ENCODE assay signal across 22 mouse cellular contexts in genomic region chr5:90647473-90647872, GRCm38 (mm10). TPM values are rescaled to one million over a fixed set of nuclear protein-coding genes. Genes with fewer than 3 reads are reported as not detected.
DNase-seq lines count a peak whose midpoint lies in the region; ATAC-seq lines count a peak whose summit lies in the region.
"Had no signal": no experiment of that assay in that cellular context is flagged by ENCODE, and none has a peak within 500 bp of the region (broad histone marks: within the 10 kb centered on the region; RNA-seq: fewer than 3 reads in every experiment).

No protein-coding gene starts in this region.

- no peak for ATAC-seq in midbrain, embryonic 11.5 days (ENCODE audit: low FRiP score)
- ATAC-seq in midbrain, embryonic 16.5 days = no peak
- ATAC-seq: CD4-positive, CD25-positive, alpha-beta regulatory T cell, adult 4 months; inflammation-experienced regulatory T-cells, adult 6 months had no signal

- H3K4me2 ChIP-seq in midbrain, embryonic 11.5 days = no peak overlapping the region
- H3K4me2 ChIP-seq in midbrain, embryonic 16.5 days (ENCODE audit: low read length) = no peak overlapping the region
- H3K4me2 ChIP-seq: embryonic facial prominence, embryonic 12.5 days; hindbrain, embryonic 12.5 days; liver, embryonic 15.5 days; lung, embryonic 15.5 days; neural tube, embryonic 15.5 days had no signal

- no peaks in the 10 kb centered on the region for H3K9me3 ChIP-seq in midbrain, embryonic 11.5 days (ENCODE audit: control insufficient read depth, low read length)
- H3K9me3 ChIP-seq in midbrain, embryonic 16.5 days (replicated peaks; ENCODE audit: control insufficient read depth, low read length, poor library complexity, severe bottlenecking) = no peaks in the 10 kb centered on the region
- H3K9me3 ChIP-seq: embryonic facial prominence, embryonic 12.5 days; hindbrain, embryonic 12.5 days; liver, embryonic 15.5 days; lung, embryonic 15.5 days; neural tube, embryonic 15.5 days had no signal

- H3K9ac ChIP-seq in midbrain, embryonic 11.5 days (ENCODE audit: low read length) = no peak overlapping the region
- H3K9ac ChIP-seq in midbrain, embryonic 16.5 days (ENCODE audit: low read depth, low read length) = no peak overlapping the region
- H3K9ac ChIP-seq: embryonic facial prominence, embryonic 12.5 days; hindbrain, embryonic 12.5 days; liver, embryonic 15.5 days; lung, embryonic 15.5 days; neural tube, embryonic 15.5 days had no signal

- H3K4me3 ChIP-seq in midbrain, embryonic 11.5 days (ENCODE audit: low read depth, low read length) = no peak overlapping the region
- H3K4me3 ChIP-seq in midbrain, embryonic 16.5 days (ENCODE audit: low read depth, low read length) = no peak overlapping the region
- H3K4me3 ChIP-seq: embryonic facial prominence, embryonic 12.5 days; heart, adult 2 months; hindbrain, embryonic 12.5 days; left cerebral cortex, adult 2 months; liver, embryonic 15.5 days; lung, embryonic 15.5 days; neural tube, embryonic 15.5 days had no signal

- no peak overlapping the region for H3K27ac ChIP-seq in midbrain, embryonic 11.5 days (ENCODE audit: low read depth, low read length)
- no peak overlapping the region for H3K27ac ChIP-seq in midbrain, embryonic 16.5 days (ENCODE audit: low read length)
- H3K27ac ChIP-seq: embryonic facial prominence, embryonic 12.5 days; heart, adult 2 months; hindbrain, embryonic 12.5 days; left cerebral cortex, adult 2 months; liver, embryonic 15.5 days; lung, embryonic 15.5 days; neural tube, embryonic 15.5 days had no signal

- H3K27me3 ChIP-seq in midbrain, embryonic 11.5 days (ENCODE audit: control insufficient read depth, insufficient read depth, low read length) = no peaks in the 10 kb centered on the region
- no peaks in the 10 kb centered on the region for H3K27me3 ChIP-seq in midbrain, embryonic 16.5 days (ENCODE audit: control insufficient read depth, insufficient read depth, low read depth, low read length)
- H3K27me3 ChIP-seq: embryonic facial prominence, embryonic 12.5 days; hindbrain, embryonic 12.5 days; liver, embryonic 15.5 days; lung, embryonic 15.5 days; neural tube, embryonic 15.5 days had no signal

- no peaks in the 10 kb centered on the region for H3K4me1 ChIP-seq in midbrain, embryonic 11.5 days (ENCODE audit: control insufficient read depth, insufficient read depth, low read length)
- H3K4me1 ChIP-seq in midbrain, embryonic 16.5 days (ENCODE audit: control insufficient read depth, insufficient read depth, low read length) = no peaks in the 10 kb centered on the region
- H3K4me1 ChIP-seq: embryonic facial prominence, embryonic 12.5 days; hindbrain, embryonic 12.5 days; liver, embryonic 15.5 days; neural tube, embryonic 15.5 days had no signal

- 87% methylated on average over 5 of the region's 5 CpGs for WGBS in midbrain, embryonic 11.5 days
- WGBS in midbrain, embryonic 16.5 days = 80% methylated on average over 5 of the region's 5 CpGs

- peak; percentile 59 to 67 for DNase-seq in cerebellum, postnatal 14 days
- no peak for DNase-seq in cerebellum, adult 9-10 months
- DNase-seq in midbrain, embryonic 11.5 days (ENCODE audit: low spot score, missing footprints) = peak; percentile 33
- DNase-seq in kidney, postnatal 10 days = peak; percentile 55
- DNase-seq in heart, adult 11 months = no peak
- DNase-seq in adrenal gland, adult 2 months = no peak
- no peak for DNase-seq in testis, postnatal 14 days (ENCODE audit: low spot score)
- DNase-seq: adrenal gland, postnatal 36 days; gastrocnemius, postnatal 25 days; heart, adult 2 months; lung, postnatal 4 days had no signal

- H3K36me3 ChIP-seq in midbrain, embryonic 11.5 days (ENCODE audit: control insufficient read depth, insufficient read depth, low read length) = no peaks in the 10 kb centered on the region
- no peaks in the 10 kb centered on the region for H3K36me3 ChIP-seq in midbrain, embryonic 16.5 days (ENCODE audit: control insufficient read depth, insufficient read depth, low read length)
- H3K36me3 ChIP-seq: embryonic facial prominence, embryonic 12.5 days; hindbrain, embryonic 12.5 days; liver, embryonic 15.5 days; lung, embryonic 15.5 days; neural tube, embryonic 15.5 days had no signal

RNA-seq across cellular contexts. Expression of gene Rassf6, which starts 7.0 kb away (rescaled TPM):
- polyA plus RNA-seq in midbrain, embryonic 11.5 days (2014; fragmentation: Nextera tagmentation; extraction: Ambion mirVana) = 0.27 and 0.34 TPM in 2 replicates
- 2.2 and 2.5 TPM in 2 replicates for polyA plus RNA-seq in midbrain, embryonic 16.5 days (2015; fragmentation: Nextera tagmentation; extraction: Ambion mirVana)
- 1 to 10 TPM; 2.8 to 3.4 TPM for total RNA-seq in adrenal gland, adult 2 months (2021)
- 0.33 TPM in 1 of 2 replicates, not detected in the other for polyA plus RNA-seq in adrenal gland, adult 2 months (2012; rRNA removed)
- total RNA-seq: gastrocnemius, postnatal 25 days; heart, adult 2 months; heart, postnatal 25 days; megakaryocyte-erythroid progenitor cell, adult 5-6 weeks had no signal

Comparison
In these comparisons a context has a peak if more than half of its experiments do, and no peak if none do; other contexts are left out.
1. DNase-seq: peak in cerebellum, postnatal 14 days (2 of 2), midbrain, embryonic 11.5 days (single experiment) and kidney, postnatal 10 days (single experiment); none in cerebellum, adult 9-10 months (single experiment), heart, adult 11 months (single experiment), adrenal gland, adult 2 months (single experiment) and testis, postnatal 14 days (single experiment).